Mouse (Mus musculus) kidney, postnatal 0 days (tissue): Measurements from ENCODE around the gene Tent2. TPM values are rescaled to one million over a fixed set of nuclear protein-coding genes. Genes with fewer than 3 reads are reported as not detected.
A peak's percentile ranks its signal among the peaks of the same experiment; 100 is the strongest.
"Not testable (repeated sequence)": the region's sequence is repeated elsewhere in the genome, so short reads cannot be mapped to it uniquely, and the experiment has no call there.

ENCODE experiments used
- ATAC-seq: fragments of 200-750 bp; cut with Nextera tagmentation; replicated peaks from 2 replicates; pipeline ENCODE4 v1.8.0; 2017; ENCODE audit warnings: low read depth, moderate number of reproducible peaks, moderate TSS enrichment, moderate library complexity; ENCODE audit not compliant: low FRiP score
- DNase-seq: peaks from one replicate; pipeline ENCODE4 v3.0.0-alpha.2; 2016; ENCODE audit warnings: low spot score
- H3K27ac ChIP-seq: fragments of 300-500 bp; sonication (generic); 2 replicates; pipeline ENCODE4 v1.5.1; 2014; ENCODE audit warnings: mild to moderate bottlenecking
- H3K27me3 ChIP-seq: fragments of 300-500 bp; sonication (generic); 2 replicates; pipeline ENCODE4 v1.6.1; 2014; ENCODE audit warnings: low read length, mixed read lengths; ENCODE audit not compliant: insufficient read depth
- H3K36me3 ChIP-seq: fragments of 300-500 bp; sonication (generic); 2 replicates; pipeline ENCODE4 v1.6.1; 2014; ENCODE audit warnings: low read length, mixed read lengths; ENCODE audit not compliant: insufficient read depth
- H3K4me1 ChIP-seq: fragments of 300-500 bp; sonication (generic); replicated peaks from 2 replicates; pipeline ENCODE4 v1.6.1; 2014; ENCODE audit warnings: antibody characterized with exemption, low read length, mixed read lengths; ENCODE audit not compliant: insufficient read depth
- H3K4me2 ChIP-seq: fragments of 300-500 bp; sonication (generic); 2 replicates; pipeline ENCODE4 v1.6.1; 2014; ENCODE audit warnings: mild to moderate bottlenecking, low read length, moderate library complexity, mixed read lengths
- H3K4me3 ChIP-seq: fragments of 300-500 bp; sonication (generic); replicated peaks from 2 replicates; pipeline ENCODE4 v1.5.1; 2014; ENCODE audit warnings: low read depth, low read length
- H3K9ac ChIP-seq: fragments of 300-500 bp; sonication (generic); 2 replicates; pipeline ENCODE4 v1.6.1; 2014; ENCODE audit warnings: low read depth, low read length
- H3K9me3 ChIP-seq: fragments of 300-500 bp; sonication (generic); replicated peaks from 2 replicates; pipeline ENCODE4 v1.6.1; 2016; ENCODE audit warnings: low read length, inconsistent platforms, mixed read lengths
- CTCF ChIP-seq: IDR thresholded peaks from 2 replicates; pipeline ENCODE4 v1.5.1; 2016; ENCODE audit warnings: antibody characterized with exemption, low read depth, mild to moderate bottlenecking, moderate library complexity
- WGBS: fragments of 180-500 bp; shearing (Covaris S2); extraction: QIAGEN DNeasy Blood & Tissue Kit; methylation state at CpG from one replicate; pipeline ENCODE4 v1.1.7; 2014; 5-methylcytosine and 5-hydroxymethylcytosine counted together
- polyA plus RNA-seq: library from polyadenylated mRNA; unstranded; fragments of >200 nt; fragmentation: Nextera tagmentation; extraction: Ambion mirVana; gene quantifications from 2 replicates; pipeline ENCODE4 v1.2.1, GENCODE M21; 2015

Tent2 gene
- polyA plus RNA-seq, 1 experiment from 2014 or later = 46.6 TPM

DNA sequence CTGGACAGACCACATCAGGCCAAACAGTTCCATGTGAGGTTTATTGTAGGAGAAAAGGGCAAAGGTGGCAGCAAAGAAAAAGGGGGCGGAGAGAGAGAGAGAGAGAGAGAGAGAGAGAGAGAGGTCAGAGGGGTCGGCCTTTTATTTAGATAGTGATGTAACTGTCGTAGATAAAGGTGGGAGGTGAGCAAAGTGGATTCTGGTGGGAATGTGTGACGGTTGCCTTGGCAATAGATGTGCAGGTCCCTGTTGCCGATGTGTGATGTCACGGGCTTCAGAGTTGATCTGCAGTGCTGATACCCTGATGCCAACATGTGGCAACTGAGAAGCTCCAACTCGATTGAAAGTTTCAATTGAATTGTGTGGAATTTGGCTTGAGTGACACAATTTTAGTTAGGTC, 40.1 kb upstream of the Tent2 start:
- no peak overlapping the region for H3K4me3 ChIP-seq

DNA sequence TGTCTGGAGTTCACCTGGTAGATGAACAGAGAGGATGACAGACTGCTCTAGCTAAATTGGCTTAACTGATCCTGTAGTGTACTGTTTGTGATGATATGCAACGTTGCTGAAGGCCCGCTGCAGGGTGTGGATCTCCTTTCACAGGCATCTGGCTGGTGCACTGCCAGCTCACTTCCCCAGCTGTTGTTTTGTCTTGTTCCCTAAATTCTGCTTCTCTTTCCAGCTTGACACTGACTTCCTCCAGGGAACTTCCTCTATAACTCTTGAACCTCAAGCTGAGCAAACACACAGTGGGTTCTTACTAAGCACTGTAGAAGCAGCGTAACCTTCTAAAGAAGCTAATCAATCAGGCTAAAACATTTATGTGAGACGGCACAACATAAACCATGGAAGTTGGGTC, 38.8 kb upstream of the Tent2 start:
- WGBS = 44% methylated on average over 4 of the region's 4 CpGs
- no peak for ATAC-seq

More for the DNA sequence above, 40.1 kb upstream of the Tent2 start:
- 91% methylated on average over 7 of the region's 7 CpGs for WGBS
- ATAC-seq (no peak), DNase-seq (no peak)
- no peaks in the 10 kb centered on the region for H3K27me3 ChIP-seq
- no peak for TF ChIP-seq CTCF
- H3K4me2 ChIP-seq = no peak overlapping the region
- no peaks in the 10 kb centered on the region for H3K4me1 ChIP-seq
- H3K36me3 ChIP-seq = no peaks in the 10 kb centered on the region
- no peak overlapping the region for H3K9ac ChIP-seq
- H3K9me3 ChIP-seq = no peaks in the 10 kb centered on the region
- H3K27ac ChIP-seq = no peak overlapping the region

DNA sequence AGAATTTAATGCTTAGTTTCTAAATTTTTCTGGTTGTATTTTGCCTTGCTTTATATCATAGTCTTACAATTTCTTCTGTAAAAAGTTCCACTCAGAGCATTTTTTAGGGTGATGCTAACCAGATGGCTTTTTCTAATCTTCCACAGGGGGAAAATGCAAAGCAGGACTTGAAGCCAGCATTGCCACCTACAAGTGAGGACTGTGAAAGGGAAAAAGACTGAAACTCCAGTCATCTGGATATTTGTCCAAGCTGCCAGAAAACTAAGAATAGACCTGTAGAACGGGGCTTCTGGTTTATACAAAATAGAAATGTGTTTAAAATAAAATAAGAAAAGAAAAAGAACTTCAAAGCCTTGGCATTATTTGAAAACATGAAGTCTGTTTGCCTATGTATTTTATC, 19.6 kb upstream of the Tent2 start:
- no peak for DNase-seq
- H3K27ac ChIP-seq = no peak overlapping the region
- H3K27me3 ChIP-seq = no peaks in the 10 kb centered on the region
- no peak for TF ChIP-seq CTCF
- no peak overlapping the region for H3K9ac ChIP-seq
- H3K4me2 ChIP-seq = no peak overlapping the region
- H3K36me3 ChIP-seq = no peaks in the 10 kb centered on the region
- H3K4me3 ChIP-seq = no peak overlapping the region
- no peak for ATAC-seq
- no peaks in the 10 kb centered on the region for H3K9me3 ChIP-seq
- no peaks in the 10 kb centered on the region for H3K4me1 ChIP-seq
- WGBS = 65% methylated on average over 1 of the region's 1 CpGs

More for the DNA sequence above, 38.8 kb upstream of the Tent2 start:
- no peaks in the 10 kb centered on the region for H3K9me3 ChIP-seq
- no peak overlapping the region for H3K4me2 ChIP-seq
- TF ChIP-seq CTCF = no peak
- no peak overlapping the region for H3K9ac ChIP-seq
- no peak overlapping the region for H3K4me3 ChIP-seq
- no peaks in the 10 kb centered on the region for H3K4me1 ChIP-seq
- DNase-seq = peak; percentile 26
- H3K36me3 ChIP-seq = no peaks in the 10 kb centered on the region
- no peaks in the 10 kb centered on the region for H3K27me3 ChIP-seq
- H3K27ac ChIP-seq = no peak overlapping the region

DNA sequence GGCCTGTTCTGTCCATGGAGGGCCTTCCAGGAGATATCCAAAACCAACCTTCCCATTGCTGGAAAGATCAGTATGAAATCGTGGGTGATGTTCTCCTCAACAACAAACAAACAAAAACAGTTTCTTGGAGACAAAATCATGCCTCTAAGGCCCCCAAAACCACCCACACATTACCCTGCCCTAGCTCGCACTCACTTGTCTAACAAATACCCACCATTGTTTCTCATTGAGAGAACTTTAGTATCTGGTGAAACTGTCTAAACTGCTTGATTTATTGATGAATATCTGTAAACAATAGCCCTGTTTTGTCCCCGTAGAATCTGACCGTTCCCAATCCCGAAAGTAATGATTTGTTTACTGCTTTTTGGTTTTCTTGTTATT, 451 bp upstream of the Tent2 start:
- Histone ChIP-seq H3K4me1 (no peaks in the 10 kb centered on the region), H3K9me3 (no peaks in the 10 kb centered on the region), H3K4me2 (peak overlapping the region; percentile 65), H3K36me3 (no peaks in the 10 kb centered on the region), H3K27ac (peak overlapping the region; percentile 96), H3K9ac (peak overlapping the region; percentile 39; the same call in 1 of the 2 replicates), H3K27me3 (no peaks in the 10 kb centered on the region), H3K4me3 (peak overlapping the region; percentile 83)
- ATAC-seq (peak; percentile 49; the same call in 1 of the 2 replicates), DNase-seq (no peak)
- no peak for TF ChIP-seq CTCF
- 68% methylated on average over 5 of the region's 5 CpGs for WGBS

DNA sequence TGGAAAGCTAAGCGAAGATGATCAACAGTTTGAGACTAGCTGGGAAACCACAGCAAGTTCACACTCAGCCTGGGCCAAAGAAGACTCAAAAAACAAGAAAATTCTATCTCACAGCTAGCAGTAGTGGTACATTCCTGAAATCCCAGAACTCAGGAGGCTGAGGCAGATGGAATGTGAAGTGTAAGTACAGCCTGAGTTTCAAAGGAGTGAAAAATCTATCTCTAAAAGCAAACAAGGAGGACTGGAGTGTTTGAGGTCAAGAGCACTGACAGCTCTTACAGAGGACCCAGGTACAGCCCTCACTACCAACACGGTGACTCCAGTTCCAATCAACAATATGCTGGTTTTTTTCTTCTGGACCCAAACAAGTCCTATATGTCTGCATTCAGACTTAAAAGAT, 2.8 kb downstream of the Tent2 start:
- H3K27me3 ChIP-seq = no peaks in the 10 kb centered on the region
- peaks cover 7% of the 10 kb centered on the region; the same call in 1 of the 2 replicates for H3K36me3 ChIP-seq
- no peak overlapping the region for H3K9ac ChIP-seq
- 64% methylated on average over 2 of the region's 2 CpGs for WGBS
- no peak overlapping the region for H3K4me2 ChIP-seq
- no peaks in the 10 kb centered on the region for H3K9me3 ChIP-seq
- DNase-seq (peak; percentile 25), ATAC-seq (no peak)
- H3K27ac ChIP-seq = no peak overlapping the region
- no peak overlapping the region for H3K4me3 ChIP-seq
- H3K4me1 ChIP-seq = no peaks in the 10 kb centered on the region
- no peak for TF ChIP-seq CTCF

DNA sequence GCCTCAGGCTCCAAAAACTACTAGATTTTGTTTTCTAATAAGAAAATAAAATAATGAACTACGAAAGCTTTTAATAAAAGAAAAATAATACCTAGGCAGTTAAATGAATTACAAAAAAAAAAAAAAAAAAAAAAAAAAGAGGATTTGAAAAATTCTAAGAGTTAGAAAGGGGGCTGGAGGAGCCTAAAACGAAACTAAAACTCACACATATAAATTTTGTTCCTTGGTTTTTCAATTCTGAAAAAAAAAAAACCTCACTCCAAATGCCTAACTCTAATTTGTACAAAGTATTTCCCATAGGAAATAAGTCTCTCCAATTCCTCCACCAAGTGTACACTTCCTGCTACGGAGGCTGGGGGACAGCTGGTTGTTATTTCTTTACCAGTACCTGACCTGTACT, 3.4 kb downstream of the Tent2 start:
- H3K9ac ChIP-seq = no peak overlapping the region
- WGBS = 68% methylated on average over 3 of the region's 3 CpGs
- ATAC-seq = no peak
- H3K27ac ChIP-seq = no peak overlapping the region
- no peaks in the 10 kb centered on the region for H3K4me1 ChIP-seq
- H3K4me2 ChIP-seq = no peak overlapping the region; the same call in 1 of the 2 replicates
- no peak for DNase-seq
- peaks cover 7% of the 10 kb centered on the region; the same call in 1 of the 2 replicates for H3K36me3 ChIP-seq
- no peak overlapping the region for H3K4me3 ChIP-seq
- TF ChIP-seq CTCF = no peak
- no peaks in the 10 kb centered on the region for H3K27me3 ChIP-seq
- H3K9me3 ChIP-seq = no peaks in the 10 kb centered on the region

DNA sequence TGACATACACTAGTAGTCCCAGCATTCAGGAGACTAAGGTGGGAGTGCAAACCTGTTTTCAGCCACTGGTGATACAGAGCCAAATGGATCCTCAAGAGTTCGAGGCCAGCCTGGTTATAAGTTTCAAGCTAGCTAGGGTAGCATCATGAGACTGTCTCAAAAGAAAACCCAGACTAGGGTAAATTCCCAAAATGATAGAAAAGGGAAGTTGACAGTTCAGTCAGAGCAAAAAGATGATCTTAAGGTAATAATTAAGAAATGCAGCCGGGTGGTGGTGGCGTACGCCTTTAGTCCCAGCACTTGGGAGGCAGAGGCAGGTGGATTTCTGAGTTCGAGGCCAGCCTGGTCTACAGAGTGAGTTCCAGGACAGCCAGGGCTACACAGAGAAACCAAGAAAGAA, 4.4 kb downstream of the Tent2 start:
- H3K4me3 ChIP-seq, ATAC-seq, H3K4me1 ChIP-seq, DNase-seq, H3K27me3 ChIP-seq, H3K4me2 ChIP-seq, H3K9ac ChIP-seq, H3K27ac ChIP-seq, H3K9me3 ChIP-seq: not testable (repeated sequence)
- H3K36me3 ChIP-seq = peaks cover 14% of the 10 kb centered on the region; the same call in 1 of the 2 replicates
- 97% methylated on average over 5 of the region's 5 CpGs for WGBS
